Mouse (Mus musculus) layer of hippocampus, adult 2 months (tissue): ENCODE data around the gene Akt3. TPM values are rescaled to one million over a fixed set of nuclear protein-coding genes. Genes with fewer than 3 reads are reported as not detected.

Experiments used
- DNase-seq, 2 experiments: peaks; one replicate each; pipeline ENCODE4 v3.0.0; 2022; ENCODE audit warnings: low spot score in 2 of 2
- H3K27ac ChIP-seq: fragments of 200-600 bp; 2 replicates; pipeline ENCODE4 v1.8.1; 2022
- H3K4me3 ChIP-seq: fragments of 200-600 bp; 2 replicates; pipeline ENCODE4 v1.8.1; 2022; ENCODE audit warnings: mild to moderate bottlenecking
- CTCF ChIP-seq: fragments of 200-600 bp; conservative IDR thresholded peaks from 2 replicates; pipeline ENCODE4 v1.8.1; 2022; ENCODE audit warnings: antibody characterized with exemption, mild to moderate bottlenecking, moderate library complexity
- total RNA-seq, 2 experiments: library from RNA; stranded (reverse); gene quantifications; 2 replicates each; pipeline ENCODE4 v1.2.3; 2021

Akt3 gene
- total RNA-seq, 2 experiments from 2014 or later, result 253 to 255 TPM

GRCm38 (mm10) chr1:177165789-177166188, 92.2 kb downstream of the Akt3 start:
- no peak for TF ChIP-seq CTCF
- Histone ChIP-seq H3K4me3 (no peak overlapping the region), H3K27ac (no peak overlapping the region)
- DNase-seq, result no peak

- TF ChIP-seq CTCF, result no peak
- H3K4me3 ChIP-seq, result no peak overlapping the region
- DNase-seq, result no peak
- 0 out of 2 replicates have a peak overlapping the region, but pooled peaks have one; percentile 10 for H3K27ac ChIP-seq
Measured at GRCm38 (mm10) chr1:177165336-177165735, 92.7 kb downstream of the Akt3 start.

- Histone ChIP-seq H3K4me3 (peak overlapping the region; percentile 33), H3K27ac (peak overlapping the region; percentile 84)
- DNase-seq, result no peak
Measured at GRCm38 (mm10) chr1:177150344-177151021, 107.5 kb downstream of the Akt3 start.

GRCm38 (mm10) chr1:177148746-177149145, 109.3 kb downstream of the Akt3 start:
- H3K4me3 ChIP-seq, result no peak overlapping the region
- no peak for TF ChIP-seq CTCF
- DNase-seq, result no peak
- peak overlapping the region; percentile 84 for H3K27ac ChIP-seq

More at GRCm38 (mm10) chr1:177150344-177151021, 107.5 kb downstream of the Akt3 start:
- TF ChIP-seq CTCF, result no peak

DNA sequence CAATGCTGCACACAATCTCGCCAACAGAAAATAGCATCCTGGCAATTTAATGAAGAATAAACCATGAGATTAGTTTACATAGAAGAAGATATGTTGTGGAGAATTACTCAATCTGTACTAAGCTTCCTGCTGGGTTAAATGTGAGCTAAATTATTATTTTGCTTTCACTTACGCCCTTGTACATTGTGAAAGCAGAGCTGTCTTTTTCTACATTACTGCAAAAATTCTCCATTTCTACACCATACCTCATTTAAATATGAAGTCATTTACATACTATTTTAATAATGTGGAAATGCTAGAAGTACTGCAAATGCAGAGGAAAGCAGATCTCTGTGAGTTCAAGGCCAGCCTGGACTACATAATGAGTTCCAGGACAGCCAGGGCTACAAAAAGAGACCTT, 116.5 kb downstream of the Akt3 start:
- H3K4me3 ChIP-seq, result no peak overlapping the region
- DNase-seq, result no peak
- H3K27ac ChIP-seq, result no peak overlapping the region
- TF ChIP-seq CTCF, result no peak

DNA sequence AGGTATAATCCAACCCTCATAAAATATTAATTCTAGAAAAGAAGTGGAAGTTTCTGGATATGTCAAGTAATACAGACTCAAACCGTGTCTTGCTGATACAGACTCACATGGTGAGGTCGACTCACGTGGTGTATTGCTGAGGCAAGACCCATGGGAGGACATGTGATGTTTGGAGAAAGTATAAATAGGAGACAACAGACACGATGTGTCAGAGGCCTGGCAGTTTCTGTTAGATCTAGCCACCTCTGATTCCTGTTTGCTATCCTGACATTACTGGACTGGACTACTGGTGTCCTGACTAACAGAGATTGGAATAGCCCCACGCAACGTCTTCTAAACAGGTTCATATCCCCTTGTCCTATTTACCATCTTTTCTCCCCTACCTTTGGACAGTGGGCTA, 118.4 kb downstream of the Akt3 start:
- DNase-seq, result no peak
- no peak overlapping the region for H3K4me3 ChIP-seq
- H3K27ac ChIP-seq, result 0 out of 2 replicates have a peak overlapping the region, but pooled peaks have one; percentile 3
- TF ChIP-seq CTCF, result no peak

DNA sequence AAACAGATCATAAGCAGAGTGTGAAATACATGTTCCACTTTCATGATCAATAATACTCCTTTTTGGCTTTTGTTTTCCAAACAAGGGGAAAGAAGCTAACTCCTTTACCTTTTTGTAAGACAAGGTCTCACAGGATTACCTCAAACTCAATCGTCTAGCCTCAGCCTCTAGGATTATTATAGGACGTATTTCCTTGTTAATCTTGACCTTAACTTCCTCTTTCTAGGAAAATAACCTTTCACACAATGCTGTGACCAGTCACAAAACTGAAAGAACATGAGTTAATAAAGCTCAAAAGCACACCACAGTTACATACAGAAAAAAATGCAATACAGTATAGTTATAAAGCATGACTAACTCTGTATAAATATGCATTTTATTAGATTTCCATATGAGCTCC, 126.5 kb downstream of the Akt3 start:
- no peak overlapping the region for H3K27ac ChIP-seq

GRCm38 (mm10) chr1:177126674-177127073, 131.3 kb downstream of the Akt3 start:
- H3K27ac ChIP-seq, result peak overlapping the region; percentile 40; the same call in 1 of the 2 replicates
- DNase-seq, result peak; percentile 18 to 67

More for the DNA sequence above, 126.5 kb downstream of the Akt3 start:
- TF ChIP-seq CTCF, result no peak
- DNase-seq, result no peak
- no peak overlapping the region for H3K4me3 ChIP-seq

GRCm38 (mm10) chr1:177110665-177111271, 147.2 kb downstream of the Akt3 start:
- DNase-seq, result no peak
- TF ChIP-seq CTCF, result no peak
- H3K27ac ChIP-seq, result no peak overlapping the region

More at GRCm38 (mm10) chr1:177126674-177127073, 131.3 kb downstream of the Akt3 start:
- H3K4me3 ChIP-seq, result no peak overlapping the region
- TF ChIP-seq CTCF, result no peak

DNA sequence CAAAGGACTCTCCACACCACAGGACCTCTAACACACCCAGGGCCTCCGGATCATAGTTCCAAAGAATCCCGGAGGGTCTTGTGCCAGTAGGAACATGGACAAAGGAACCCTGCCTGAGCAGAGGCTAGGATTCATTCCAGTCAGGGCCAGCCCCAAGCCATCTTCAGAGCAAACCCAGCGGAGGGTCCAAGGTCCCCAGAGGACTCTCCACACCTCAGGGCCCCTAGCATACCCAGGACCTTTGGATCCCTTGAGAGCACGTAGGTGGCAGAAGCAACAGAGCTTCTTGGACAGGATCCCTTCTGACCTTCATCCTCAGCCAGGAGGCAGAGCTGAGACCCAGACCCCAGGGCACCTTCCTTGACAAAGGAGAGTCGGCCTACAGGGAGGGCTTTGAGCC, 167.5 kb downstream of the Akt3 start:
- TF ChIP-seq CTCF, result no peak
- DNase-seq, result no peak
- H3K4me3 ChIP-seq, result no peak overlapping the region
- no peak overlapping the region for H3K27ac ChIP-seq

More at GRCm38 (mm10) chr1:177110665-177111271, 147.2 kb downstream of the Akt3 start:
- H3K4me3 ChIP-seq, result no peak overlapping the region

DNA sequence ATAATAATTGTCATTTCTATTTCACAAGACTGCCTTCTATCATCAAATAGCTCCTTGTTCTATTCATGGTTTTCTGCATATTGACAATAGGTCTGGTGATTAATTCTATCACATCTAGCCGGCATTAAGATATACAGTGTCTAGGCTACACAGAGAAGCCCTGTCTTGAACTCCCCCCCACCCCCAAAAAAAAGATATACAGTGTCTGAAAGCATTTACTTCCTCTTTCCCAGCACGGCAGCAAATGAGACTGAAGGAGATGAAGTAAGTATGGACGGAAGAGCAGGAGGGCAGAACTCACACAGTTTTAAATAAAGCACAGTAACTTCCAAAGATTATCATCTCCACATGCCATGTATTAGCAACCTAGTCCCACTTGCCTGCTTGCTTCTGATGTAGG, 168.5 kb downstream of the Akt3 start:
- Histone ChIP-seq H3K4me3 (no peak overlapping the region), H3K27ac (no peak overlapping the region)
- TF ChIP-seq CTCF, result no peak
- DNase-seq, result no peak

GRCm38 (mm10) chr1:177089048-177089447, 169.0 kb downstream of the Akt3 start:
- TF ChIP-seq CTCF, result no peak
- Histone ChIP-seq H3K4me3 (no peak overlapping the region), H3K27ac (no peak overlapping the region)
- no peak for DNase-seq

GRCm38 (mm10) chr1:177081957-177082645, 175.9 kb downstream of the Akt3 start:
- no peak for DNase-seq
- no peak overlapping the region for H3K27ac ChIP-seq
- TF ChIP-seq CTCF, result no peak
- no peak overlapping the region for H3K4me3 ChIP-seq
